Mouse (Mus musculus): ENCODE results near the gene Pth1r.

The Pth1r gene

DNA sequence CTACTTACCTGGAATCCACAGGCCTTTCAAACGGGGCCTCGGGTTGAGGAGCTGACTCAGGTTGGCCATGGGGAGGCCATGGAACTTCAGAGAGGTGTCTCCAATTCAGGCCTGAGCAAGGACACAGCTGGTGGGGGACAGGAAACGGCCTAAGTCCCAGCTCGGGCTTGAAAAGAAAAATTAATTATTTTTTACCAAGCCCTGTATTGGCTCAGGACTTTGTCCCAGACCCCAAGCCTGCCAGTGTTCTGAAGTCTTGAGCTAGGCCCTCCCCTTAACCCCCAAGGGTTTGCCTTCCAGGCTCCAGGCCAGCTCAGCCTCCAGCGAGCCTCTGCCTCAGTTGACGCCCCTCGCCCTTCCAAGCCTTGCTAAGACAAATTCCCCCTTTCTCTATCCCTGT is at the start of gene Pth1r:
TSS of gene Pth1r (minus strand) at position 185 of the 400 bp plus-strand sequence.
- no peak for DNase-seq

DNA sequence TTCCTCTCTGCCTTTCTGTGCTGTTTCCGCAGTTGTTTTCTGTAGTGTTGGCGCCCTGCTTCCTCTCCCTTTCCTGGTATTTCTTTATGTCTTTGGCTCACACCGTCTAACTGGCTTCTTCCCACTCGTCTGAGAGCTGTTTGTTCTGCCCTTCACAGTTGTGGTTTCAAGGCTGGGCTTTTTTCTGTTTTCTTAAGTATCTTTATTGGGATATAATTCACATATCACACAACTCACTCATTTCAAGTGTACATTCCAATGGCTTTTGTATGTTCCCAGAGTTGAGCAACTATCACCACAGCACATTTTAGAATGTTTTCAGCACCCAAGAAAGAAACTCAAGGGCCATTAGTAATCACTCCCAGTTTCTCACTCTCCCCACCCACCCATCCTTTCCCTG is 43.5 kb upstream of the Pth1r start:
- no peak for DNase-seq

GRCm38 (mm10) chr9:110788169-110788568 is 41.2 kb upstream of the Pth1r start:
- no peak for DNase-seq

DNA sequence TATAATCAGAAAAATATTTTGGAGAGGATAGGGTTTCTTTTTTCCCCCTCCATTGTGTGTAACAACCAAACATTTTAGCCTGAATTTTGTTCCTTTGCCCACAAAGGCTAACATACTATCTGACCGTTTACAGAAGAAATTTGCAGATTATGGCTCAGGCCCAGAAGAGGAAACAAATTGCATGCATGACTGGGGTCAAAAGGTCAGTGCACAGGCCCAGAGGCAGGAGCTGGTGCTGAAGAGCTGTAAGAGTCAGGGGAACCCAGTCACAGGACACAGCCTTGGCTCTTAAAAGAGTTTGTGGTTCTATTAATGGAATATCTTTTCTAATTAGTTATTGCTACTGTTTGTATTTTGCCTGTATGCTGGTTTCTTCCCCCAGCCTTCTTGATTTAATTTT is 36.7 kb upstream of the Pth1r start:
- no peak for DNase-seq

DNA sequence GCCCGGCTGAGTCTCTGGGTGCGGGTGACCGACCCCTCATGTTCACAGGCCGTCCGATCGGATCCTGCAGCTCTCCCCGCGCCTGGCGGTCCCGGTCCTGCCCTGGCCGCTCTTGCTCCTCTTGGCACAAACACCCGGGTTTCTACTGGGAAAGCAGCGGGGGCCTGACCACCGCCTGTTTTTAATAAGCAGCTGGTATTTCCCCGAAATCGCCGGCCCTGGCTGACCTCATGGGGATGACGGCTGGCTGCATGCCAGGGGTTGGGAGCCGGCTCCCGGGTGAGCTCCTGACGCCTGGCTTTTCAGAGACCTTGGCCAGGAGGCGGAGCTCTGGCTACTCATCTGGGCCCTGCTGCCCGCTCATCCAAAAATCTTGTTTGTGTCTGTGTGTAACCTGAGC is 34.8 kb upstream of the Pth1r start:
- peak; percentile 72 to 83 for DNase-seq

GRCm38 (mm10) chr9:110781256-110781721 is 34.3 kb upstream of the Pth1r start:
- DNase-seq = peak; percentile 89 to 97

DNA sequence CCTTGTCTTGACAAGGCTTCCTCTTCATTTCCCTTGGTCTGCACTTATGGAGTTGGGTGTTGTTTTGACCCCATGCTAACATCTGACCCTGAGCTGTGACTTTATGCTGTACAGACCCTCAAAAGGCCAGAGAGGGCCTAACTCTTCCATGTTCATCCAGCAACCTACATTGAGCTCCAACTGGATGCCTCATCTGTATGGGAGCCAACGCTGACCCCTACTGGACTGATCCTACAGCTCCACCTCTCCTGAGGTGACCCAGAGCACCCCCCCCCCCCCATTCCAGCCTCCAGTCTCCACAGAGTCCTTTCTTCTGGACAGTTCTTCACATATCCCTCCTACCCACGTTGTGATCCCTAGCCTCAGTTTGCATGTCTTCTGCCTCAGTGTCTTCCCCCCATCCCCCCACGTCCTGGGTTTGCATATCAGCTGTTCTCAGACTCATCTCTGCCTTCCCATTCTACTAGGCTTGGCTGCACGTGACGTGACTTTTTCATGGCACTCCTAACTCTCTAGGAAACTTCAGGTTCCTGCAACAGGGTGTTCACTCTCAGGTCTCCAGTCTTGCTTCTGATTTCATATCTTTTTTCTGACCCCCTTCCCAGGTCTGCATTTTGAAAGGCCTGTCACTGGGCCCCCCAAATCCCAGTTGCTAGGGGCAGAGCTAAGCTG is 32.4 kb upstream of the Pth1r start:
- no peak for DNase-seq

GRCm38 (mm10) chr9:110778559-110778958 is 31.6 kb upstream of the Pth1r start:
- DNase-seq = no peak

- no peak for DNase-seq
These were observed 31.2 kb upstream of the Pth1r start for GRCm38 (mm10) chr9:110778100-110778499.

DNA sequence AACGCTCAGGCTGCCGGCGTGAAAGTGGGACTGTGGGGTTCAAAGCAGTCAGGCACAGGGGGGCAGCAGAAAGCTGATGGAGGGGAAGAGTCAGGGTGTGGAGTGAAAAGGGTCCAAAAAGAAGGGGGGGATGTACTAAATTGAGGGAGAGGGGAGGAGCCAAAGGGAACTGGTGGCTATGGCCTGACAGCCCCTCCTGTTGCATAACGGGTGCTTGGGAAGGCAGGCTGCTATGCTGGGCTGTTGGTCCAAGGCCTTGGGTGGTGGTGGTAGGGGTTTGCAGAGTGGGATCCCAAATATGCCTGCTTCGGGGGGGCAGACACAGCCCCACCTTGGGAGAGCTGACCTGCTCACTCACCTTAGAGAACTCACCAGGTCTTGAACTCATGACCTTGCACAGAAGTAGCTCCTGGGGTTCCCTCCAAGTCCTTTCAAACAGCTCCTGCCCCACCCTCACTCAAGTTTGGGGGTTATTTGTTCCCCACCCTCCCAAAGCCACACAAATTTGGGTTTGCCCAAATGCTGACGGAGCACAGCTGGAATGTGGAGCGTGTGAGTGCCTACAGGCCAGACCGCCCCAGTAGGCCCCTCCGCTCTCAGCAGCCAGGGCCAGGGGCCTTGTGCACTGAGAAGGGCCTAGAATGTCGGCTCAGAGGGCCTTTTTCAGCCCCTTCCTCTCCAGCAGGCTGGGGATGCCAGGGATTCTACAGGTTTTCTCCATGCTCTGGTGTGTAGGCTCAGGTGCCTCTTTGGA is 28.5 kb upstream of the Pth1r start:
- no peak for DNase-seq

- no peak for DNase-seq
These were observed 27.7 kb upstream of the Pth1r start for GRCm38 (mm10) chr9:110774403-110775268.

- DNase-seq = no peak
These were observed 25.4 kb upstream of the Pth1r start for GRCm38 (mm10) chr9:110772336-110772735.

GRCm38 (mm10) chr9:110763405-110763804 is 16.5 kb upstream of the Pth1r start:
- DNase-seq = no peak

DNA sequence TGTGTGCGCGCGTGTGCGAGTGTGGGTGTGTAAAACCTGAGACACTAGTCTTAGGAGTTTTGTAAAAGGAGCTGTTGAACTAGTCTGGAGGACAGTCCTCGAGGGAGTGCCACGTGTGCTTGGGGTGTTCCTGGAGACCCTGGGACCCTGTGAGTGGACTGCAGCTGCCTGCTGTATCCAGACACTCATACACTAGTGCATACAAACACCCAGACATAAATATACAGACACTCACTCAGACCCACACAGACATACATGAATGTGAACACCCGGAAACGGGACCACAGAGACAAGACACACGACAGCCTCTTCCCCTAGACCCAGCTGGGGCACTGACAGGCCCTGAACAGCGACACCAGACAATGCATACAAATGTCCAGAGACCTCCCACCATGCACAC is 15.8 kb upstream of the Pth1r start:
- DNase-seq = no peak

GRCm38 (mm10) chr9:110760886-110761285 is 13.9 kb upstream of the Pth1r start:
- no peak for DNase-seq

DNA sequence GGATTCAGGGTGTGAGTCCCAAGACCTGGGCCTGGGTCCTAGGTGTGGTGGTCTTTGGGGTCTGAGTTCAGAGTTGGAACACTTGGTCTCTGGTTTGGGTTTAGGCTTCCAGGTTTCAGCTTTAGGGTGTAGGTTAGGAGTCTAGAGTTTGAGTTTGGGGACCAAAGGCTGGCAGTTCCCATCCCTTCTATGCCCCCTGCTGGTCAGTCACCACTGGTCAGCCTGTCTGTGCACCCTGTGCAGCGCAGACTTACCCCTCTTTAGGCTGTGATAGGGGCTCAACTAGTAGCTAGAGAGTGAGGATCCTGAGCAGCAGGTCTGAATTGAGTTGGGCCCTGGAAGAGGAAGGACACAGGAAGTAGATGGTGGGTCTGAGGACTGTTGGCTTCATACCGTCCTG is 12.3 kb upstream of the Pth1r start:
- DNase-seq = peak; percentile 21 to 23

DNA sequence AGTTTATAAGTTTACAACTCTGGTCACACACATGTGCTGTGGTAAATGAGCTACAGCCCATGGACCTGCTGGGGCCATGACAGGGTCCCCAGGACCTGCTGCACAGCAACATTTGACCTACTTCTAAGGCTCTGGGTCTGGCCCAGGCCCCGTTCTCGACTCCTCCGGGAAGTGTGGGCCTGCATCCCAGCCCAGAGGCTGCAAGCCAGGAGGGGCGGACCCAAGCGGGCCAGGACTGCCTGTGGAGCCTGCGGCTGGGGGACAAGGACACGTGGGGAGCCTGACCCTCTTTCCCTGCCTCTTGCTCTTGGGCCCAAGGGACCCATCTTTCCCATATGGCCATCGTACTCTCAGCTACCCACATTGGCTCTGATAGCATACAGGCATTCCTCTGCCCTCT is 11.7 kb upstream of the Pth1r start:
- DNase-seq = peak; percentile 21 to 27

GRCm38 (mm10) chr9:110757816-110758215 is 10.9 kb upstream of the Pth1r start:
- no peak for DNase-seq

- DNase-seq = no peak
These were observed 6.8 kb upstream of the Pth1r start for GRCm38 (mm10) chr9:110753773-110754172.

- no peak for DNase-seq
These were observed 6.0 kb upstream of the Pth1r start for GRCm38 (mm10) chr9:110752917-110753435.

- DNase-seq = no peak
These were observed 4.5 kb upstream of the Pth1r start for GRCm38 (mm10) chr9:110751412-110751811.

- no peak for DNase-seq
These were observed 3.7 kb upstream of the Pth1r start for GRCm38 (mm10) chr9:110750404-110751187.
